Mouse (Mus musculus) kidney, adult 2 months (tissue): Measurements from ENCODE around the gene Ipo11.

Experiments
- CTCF ChIP-seq: fragments of 200-500 bp; conservative IDR thresholded peaks from 2 replicates; pipeline ENCODE4 v1.5.1; 2011; ENCODE audit warnings: low read depth, mild to moderate bottlenecking, control low read depth, low read length, moderate library complexity, mixed read lengths; ENCODE audit not compliant: insufficient read depth, insufficient read length
- POLR2A ChIP-seq: fragments of 200-500 bp; IDR thresholded peaks from one replicate; pipeline ENCODE4 v1.6.1; 2011; ENCODE audit warnings: low read depth, low read length, control low read depth

DNA sequence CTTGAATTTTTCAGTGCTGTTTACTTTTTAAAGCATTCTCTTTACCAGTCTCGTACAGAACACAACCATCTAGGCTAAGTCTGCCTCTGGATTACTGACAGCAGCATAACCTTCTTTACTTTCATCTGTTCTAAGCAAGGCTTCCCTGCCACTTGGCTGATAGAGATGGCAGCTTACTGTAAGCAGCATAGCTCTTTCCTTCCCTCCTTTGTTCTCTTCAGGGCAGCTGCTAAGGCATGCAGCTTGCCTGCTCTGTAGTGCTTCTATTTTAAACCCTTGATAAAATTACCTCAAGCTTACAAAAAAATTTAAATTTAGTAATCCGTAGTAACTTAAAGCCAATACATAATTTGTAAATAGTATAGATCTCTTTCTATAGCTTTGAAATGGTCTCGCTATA is 18.1 kb upstream of the Ipo11 start:
- TF ChIP-seq CTCF (no peak), POLR2A (no peak)
